Mouse (Mus musculus): ENCODE results near the gene Col4a1. TPM values are rescaled to one million over a fixed set of nuclear protein-coding genes. Genes with fewer than 3 reads are reported as not detected.

The Col4a1 gene
- polyA plus RNA-seq, 2 experiments from 2014 or later: 0.22 TPM; not detected in 1

- ATAC-seq: no peak
Observed at GRCm38 (mm10) chr8:11263848-11264247, 48.8 kb downstream of the Col4a1 start.

GRCm38 (mm10) chr8:11262031-11262735, 50.4 kb downstream of the Col4a1 start:
- ATAC-seq: no peak

GRCm38 (mm10) chr8:11259832-11260615, 52.6 kb downstream of the Col4a1 start:
- no peak for ATAC-seq

GRCm38 (mm10) chr8:11258517-11259136, 54.0 kb downstream of the Col4a1 start:
- ATAC-seq: no peak

GRCm38 (mm10) chr8:11257079-11258017, 55.3 kb downstream of the Col4a1 start:
- no peak for ATAC-seq

- ATAC-seq: no peak
Observed at GRCm38 (mm10) chr8:11256405-11256804, 56.2 kb downstream of the Col4a1 start.

GRCm38 (mm10) chr8:11255680-11256079, 56.9 kb downstream of the Col4a1 start:
- ATAC-seq: no peak

GRCm38 (mm10) chr8:11254914-11255530, 57.6 kb downstream of the Col4a1 start:
- no peak for ATAC-seq

- no peak for ATAC-seq
Observed at GRCm38 (mm10) chr8:11254510-11254909, 58.1 kb downstream of the Col4a1 start.

GRCm38 (mm10) chr8:11253556-11253955, 59.1 kb downstream of the Col4a1 start:
- no peak for ATAC-seq

- no peak for ATAC-seq
Observed at GRCm38 (mm10) chr8:11253041-11253440, 59.6 kb downstream of the Col4a1 start.

- no peak for ATAC-seq
Observed at GRCm38 (mm10) chr8:11252235-11252774, 60.3 kb downstream of the Col4a1 start.

GRCm38 (mm10) chr8:11250149-11250548, 62.5 kb downstream of the Col4a1 start:
- ATAC-seq: no peak

- ATAC-seq: no peak
Observed at GRCm38 (mm10) chr8:11249541-11250058, 63.0 kb downstream of the Col4a1 start.

GRCm38 (mm10) chr8:11248712-11249111, 63.9 kb downstream of the Col4a1 start:
- no peak for ATAC-seq

- ATAC-seq: no peak
Observed at GRCm38 (mm10) chr8:11241488-11241887, 71.1 kb downstream of the Col4a1 start.

GRCm38 (mm10) chr8:11234879-11235210, 77.8 kb downstream of the Col4a1 start:
- no peak for ATAC-seq

- no peak for ATAC-seq
Observed at GRCm38 (mm10) chr8:11234151-11234878, 78.3 kb downstream of the Col4a1 start.

GRCm38 (mm10) chr8:11233009-11233408, 79.6 kb downstream of the Col4a1 start:
- ATAC-seq: no peak

GRCm38 (mm10) chr8:11230277-11230676, 82.3 kb downstream of the Col4a1 start:
- no peak for ATAC-seq

GRCm38 (mm10) chr8:11227421-11227820, 85.2 kb downstream of the Col4a1 start:
- no peak for ATAC-seq
